In genomic region chr5:144269926-144270325, GRCm38 (mm10) we compare ENCODE assay signal across 27 mouse cellular contexts. TPM values are rescaled to one million over a fixed set of nuclear protein-coding genes. Genes with fewer than 3 reads are reported as not detected.
DNase-seq lines count a peak whose midpoint lies in the region; ATAC-seq and TF ChIP-seq lines count a peak whose summit lies in the region.
"Had no signal": no experiment of that assay in that cellular context is flagged by ENCODE, and none has a peak within 500 bp of the region (broad histone marks: within the 10 kb centered on the region; RNA-seq: fewer than 3 reads in every experiment).

No protein-coding gene starts in this region.

- TF ChIP-seq EP300 in MEL (IDR thresholded peaks at IDR 0.05; ENCODE audit: low read depth in 1 of 2, low read length in 2 of 2): no peak

- no peaks in the 10 kb centered on the region for H3K9me3 ChIP-seq in midbrain, embryonic 11.5 days (ENCODE audit: control insufficient read depth, low read length)
- no peaks in the 10 kb centered on the region for H3K9me3 ChIP-seq in midbrain, embryonic 15.5 days
- H3K9me3 ChIP-seq in MEL (replicated peaks; ENCODE audit: insufficient read depth, low read length): no peaks in the 10 kb centered on the region
- no peaks in the 10 kb centered on the region for H3K9me3 ChIP-seq in kidney, embryonic 16.5 days (ENCODE audit: low read length)
- H3K9me3 ChIP-seq: embryonic facial prominence, embryonic 13.5 days; embryonic facial prominence, embryonic 15.5 days; forebrain, embryonic 10.5 days; forebrain, embryonic 12.5 days; G1E had no signal

- DNase-seq in heart, adult 11 months: peak; percentile 88
- DNase-seq in heart, postnatal 10 days: no peak
- peak; percentile 64 for DNase-seq in midbrain, embryonic 11.5 days (ENCODE audit: low spot score, missing footprints)
- no peak for DNase-seq in MEL (ENCODE audit: low read depth, low spot score)
- DNase-seq: adrenal gland, adult 2 months; adrenal gland, postnatal 10 days; adrenal gland, postnatal 25 days; B cell, adult 2 months; cerebellum, adult 11 months; cerebellum, adult 18-20 months; cerebellum, adult 8-10 months; cerebellum, adult 9-11 months; cerebellum, postnatal 14 days; cerebellum, postnatal 36 days; embryo, embryonic 11 days had no signal

- TF ChIP-seq POLR2A in MEL (IDR thresholded peaks at IDR 0.05; ENCODE audit: control insufficient read depth in 1 of 2, insufficient read depth in 1 of 2, low read depth in 1 of 2, low read length in 2 of 2, poor library complexity in 1 of 2): no peak

- no peaks in the 10 kb centered on the region; the same call in 1 of the 2 replicates for H3K36me3 ChIP-seq in midbrain, embryonic 11.5 days (ENCODE audit: control insufficient read depth, insufficient read depth, low read length)
- peaks cover 3% of the 10 kb centered on the region; the same call in 1 of the 2 replicates for H3K36me3 ChIP-seq in midbrain, embryonic 15.5 days (replicated peaks)
- peaks cover 0 to 15% of the 10 kb centered on the region in 2 experiments; a peak in 2 of 4 replicates for H3K36me3 ChIP-seq in MEL (ENCODE audit: control insufficient read depth in 1 of 2, insufficient read depth in 2 of 2, low read length in 2 of 2)
- H3K36me3 ChIP-seq in kidney, embryonic 16.5 days (ENCODE audit: insufficient read depth, low read length): peaks cover 32% of the 10 kb centered on the region

- H3K4me2 ChIP-seq in midbrain, embryonic 11.5 days: no peak overlapping the region
- H3K4me2 ChIP-seq in midbrain, embryonic 15.5 days: no peak overlapping the region
- no peak overlapping the region for H3K4me2 ChIP-seq in kidney, embryonic 16.5 days (replicated peaks; ENCODE audit: low read depth, low read length)
- H3K4me2 ChIP-seq: embryonic facial prominence, embryonic 13.5 days; embryonic facial prominence, embryonic 15.5 days; forebrain, embryonic 12.5 days had no signal

- H3K79me2 ChIP-seq in MEL (ENCODE audit: control insufficient read depth, insufficient read depth, low read length, poor library complexity): no peaks in the 10 kb centered on the region

- no peak overlapping the region for H3K27ac ChIP-seq in midbrain, embryonic 11.5 days (ENCODE audit: low read depth, low read length)
- H3K27ac ChIP-seq in midbrain, embryonic 15.5 days: no peak overlapping the region
- H3K27ac ChIP-seq in MEL (ENCODE audit: control insufficient read depth, low read depth, low read length): peak overlapping the region; percentile 43; the same call in 1 of the 2 replicates
- no peak overlapping the region for H3K27ac ChIP-seq in kidney, embryonic 16.5 days (ENCODE audit: low read length)
- H3K27ac ChIP-seq: embryonic facial prominence, embryonic 13.5 days; embryonic facial prominence, embryonic 15.5 days; forebrain, embryonic 10.5 days; forebrain, embryonic 12.5 days had no signal

- no peaks in the 10 kb centered on the region for H3K4me1 ChIP-seq in midbrain, embryonic 11.5 days (ENCODE audit: control insufficient read depth, insufficient read depth, low read length)
- H3K4me1 ChIP-seq in midbrain, embryonic 15.5 days: no peaks in the 10 kb centered on the region
- peaks cover 0 to 21% of the 10 kb centered on the region in 2 experiments; a peak in 3 of 4 replicates for H3K4me1 ChIP-seq in MEL (ENCODE audit: control insufficient read depth in 1 of 2, insufficient read depth in 2 of 2, low read length in 2 of 2)
- no peaks in the 10 kb centered on the region for H3K4me1 ChIP-seq in kidney, embryonic 16.5 days (ENCODE audit: insufficient read depth, low read length)
- H3K4me1 ChIP-seq: embryonic facial prominence, embryonic 13.5 days; embryonic facial prominence, embryonic 15.5 days had no signal

- no peak overlapping the region for H3K9ac ChIP-seq in midbrain, embryonic 11.5 days (ENCODE audit: low read length)
- no peak overlapping the region for H3K9ac ChIP-seq in midbrain, embryonic 15.5 days
- H3K9ac ChIP-seq in MEL (ENCODE audit: control insufficient read depth, low read depth, low read length, poor library complexity, severe bottlenecking): peak overlapping the region; percentile 14; the same call in 1 of the 2 replicates
- no peak overlapping the region for H3K9ac ChIP-seq in kidney, embryonic 16.5 days (replicated peaks; ENCODE audit: low read length)
- H3K9ac ChIP-seq: embryonic facial prominence, embryonic 13.5 days; embryonic facial prominence, embryonic 15.5 days; forebrain, embryonic 12.5 days had no signal

- ATAC-seq in midbrain, embryonic 11.5 days (ENCODE audit: low FRiP score): no peak
- ATAC-seq in midbrain, embryonic 15.5 days (replicated peaks): no peak
- no peak for ATAC-seq in kidney, embryonic 16.5 days (ENCODE audit: low FRiP score, low TSS enrichment)
- ATAC-seq: CD4-positive, CD25-positive, alpha-beta regulatory T cell, adult 4 months; forebrain, embryonic 14.5 days; forebrain, embryonic 16.5 days had no signal

- TF ChIP-seq CTCF in MEL (IDR thresholded peaks at IDR 0.05 in 2 of 3, conservative IDR thresholded peaks at IDR 0.05 in 1 of 3; ENCODE audit: control insufficient read depth in 1 of 3, insufficient read depth in 1 of 3, low read depth in 2 of 3, low read length in 3 of 3, poor library complexity in 1 of 3, severe bottlenecking in 1 of 3): no peak

- intact Hi-C loops in heart, postnatal 10 days (cut with DNase I): loop anchor here (5.0 kb wide), 1 partner anchor 87 kb away; the partner anchor contains the start of gene Baiap2l1

- no peaks in the 10 kb centered on the region for H3K27me3 ChIP-seq in midbrain, embryonic 11.5 days (ENCODE audit: control insufficient read depth, insufficient read depth, low read length)
- no peaks in the 10 kb centered on the region for H3K27me3 ChIP-seq in midbrain, embryonic 15.5 days (replicated peaks)
- H3K27me3 ChIP-seq in MEL (ENCODE audit: control insufficient read depth in 1 of 2, insufficient read depth in 2 of 2, low read length in 2 of 2): no peaks in the 10 kb centered on the region
- no peaks in the 10 kb centered on the region for H3K27me3 ChIP-seq in kidney, embryonic 16.5 days (ENCODE audit: insufficient read depth, low read length)
- H3K27me3 ChIP-seq: CH12.LX; embryonic facial prominence, embryonic 13.5 days; embryonic facial prominence, embryonic 15.5 days; forebrain, embryonic 12.5 days had no signal

- no peak overlapping the region for H3K4me3 ChIP-seq in midbrain, embryonic 11.5 days (ENCODE audit: low read depth, low read length)
- no peak overlapping the region for H3K4me3 ChIP-seq in midbrain, embryonic 15.5 days
- no peak overlapping the region for H3K4me3 ChIP-seq in MEL (ENCODE audit: control insufficient read depth in 1 of 2, insufficient read depth in 1 of 2, low read depth in 2 of 2, low read length in 2 of 2)
- no peak overlapping the region for H3K4me3 ChIP-seq in kidney, embryonic 16.5 days (ENCODE audit: low read length)
- H3K4me3 ChIP-seq: embryonic facial prominence, embryonic 13.5 days; embryonic facial prominence, embryonic 15.5 days; erythroblast, embryonic 14.5 days; forebrain, embryonic 10.5 days; forebrain, embryonic 12.5 days had no signal

- TF ChIP-seq RAD21 in MEL (IDR thresholded peaks at IDR 0.05; ENCODE audit: low read depth, low read length): no peak

- WGBS in midbrain, embryonic 11.5 days: 94% methylated on average over 7 of the region's 7 CpGs
- 92% methylated on average over 7 of the region's 7 CpGs for WGBS in midbrain, embryonic 15.5 days
- 92% methylated on average over 7 of the region's 7 CpGs for WGBS in kidney, embryonic 16.5 days

TF ChIP-seq in MEL, 35 proteins besides CTCF, POLR2A, EP300 and RAD21:
- no peak for TF ChIP-seq TBP (IDR thresholded peaks at IDR 0.05; ENCODE audit: low read depth, low read length)
- TF ChIP-seq MXI1 (IDR thresholded peaks at IDR 0.05; ENCODE audit: low read depth, low read length): no peak
- no peak for TF ChIP-seq JUND (IDR thresholded peaks at IDR 0.05; ENCODE audit: low read depth, low read length)
- no peak for TF ChIP-seq USF2 (IDR thresholded peaks at IDR 0.05; ENCODE audit: borderline replicate concordance in 1 of 2, insufficient read depth in 1 of 2, low read depth in 1 of 2, low read length in 2 of 2)
- TF ChIP-seq BHLHE40 (IDR thresholded peaks at IDR 0.05; ENCODE audit: borderline replicate concordance, low read depth, low read length): no peak
- no peak for TF ChIP-seq ZMIZ1 (IDR thresholded peaks at IDR 0.05; ENCODE audit: low read depth, low read length)

RNA-seq across cellular contexts. Expression of gene Bri3, which starts 25.7 kb away (rescaled TPM):
- 100 to 1,000 TPM; 165 to 171 TPM for total RNA-seq in heart, postnatal 10 days (2021)
- 123 and 130 TPM in 2 replicates for polyA plus RNA-seq in midbrain, embryonic 11.5 days (2014; fragmentation: Nextera tagmentation; extraction: Ambion mirVana)
- polyA plus RNA-seq in midbrain, embryonic 15.5 days (2015; fragmentation: Nextera tagmentation; extraction: Ambion mirVana): 108 and 113 TPM in 2 replicates
- 16.5 and 21.6 TPM in 2 replicates for total RNA-seq in MEL (2012; rRNA removed)
- 10 to 100 TPM in 1 of 2 experiments, not detected in 1; 40.5 TPM for polyA plus RNA-seq in MEL (2012; ENCODE audit: insufficient read depth in 1 of 2, insufficient read length in 2 of 2, low read depth in 1 of 2, low replicate concordance in 2 of 2, missing spikeins in 1 of 2)
- 112 and 118 TPM in 2 replicates for polyA plus RNA-seq in kidney, embryonic 16.5 days (2015; fragmentation: Nextera tagmentation; extraction: Ambion mirVana)

RNA-seq across cellular contexts. Expression of gene Tecpr1, which starts 46.5 kb away (rescaled TPM):
- 10 to 100 TPM; 31.2 to 32.4 TPM for total RNA-seq in heart, postnatal 10 days (2021)
- polyA plus RNA-seq in midbrain, embryonic 11.5 days (2014; fragmentation: Nextera tagmentation; extraction: Ambion mirVana): 13.1 TPM in 2 replicates
- polyA plus RNA-seq in midbrain, embryonic 15.5 days (2015; fragmentation: Nextera tagmentation; extraction: Ambion mirVana): 53.6 and 56.0 TPM in 2 replicates
- 6.2 and 7.1 TPM in 2 replicates for total RNA-seq in MEL (2012; rRNA removed)
- 1 to 10 TPM in 1 of 2 experiments, not detected in 1; 9.0 TPM for polyA plus RNA-seq in MEL (2012; ENCODE audit: insufficient read depth in 1 of 2, insufficient read length in 2 of 2, low read depth in 1 of 2, low replicate concordance in 2 of 2, missing spikeins in 1 of 2)
- 24.3 and 26.0 TPM in 2 replicates for polyA plus RNA-seq in kidney, embryonic 16.5 days (2015; fragmentation: Nextera tagmentation; extraction: Ambion mirVana)

Comparison
In these comparisons a context has a peak if more than half of its experiments do, and no peak if none do; other contexts are left out.
1. DNase-seq: peak in heart, adult 11 months (single experiment) and midbrain, embryonic 11.5 days (single experiment); none in heart, postnatal 10 days (0 of 2) and MEL (single experiment).